Mouse (Mus musculus): ENCODE measurements around the gene Slc17a4.

The Slc17a4 gene

GRCm38 (mm10) chr13:23889011-23889605 lies 25.7 kb downstream of the Slc17a4 start:
- no peak for DNase-seq

- no peak for DNase-seq
Observed at GRCm38 (mm10) chr13:23887026-23887725, 27.6 kb downstream of the Slc17a4 start.

- peak in 1 of 2 experiments; percentile 6 for DNase-seq
Observed at GRCm38 (mm10) chr13:23885540-23885939, 29.3 kb downstream of the Slc17a4 start.

GRCm38 (mm10) chr13:23879636-23880035 lies 35.2 kb downstream of the Slc17a4 start:
- no peak for DNase-seq

GRCm38 (mm10) chr13:23879106-23879505 lies 35.7 kb downstream of the Slc17a4 start:
- DNase-seq, result no peak

GRCm38 (mm10) chr13:23873141-23873540 lies 41.7 kb downstream of the Slc17a4 start:
- DNase-seq, result no peak

DNA sequence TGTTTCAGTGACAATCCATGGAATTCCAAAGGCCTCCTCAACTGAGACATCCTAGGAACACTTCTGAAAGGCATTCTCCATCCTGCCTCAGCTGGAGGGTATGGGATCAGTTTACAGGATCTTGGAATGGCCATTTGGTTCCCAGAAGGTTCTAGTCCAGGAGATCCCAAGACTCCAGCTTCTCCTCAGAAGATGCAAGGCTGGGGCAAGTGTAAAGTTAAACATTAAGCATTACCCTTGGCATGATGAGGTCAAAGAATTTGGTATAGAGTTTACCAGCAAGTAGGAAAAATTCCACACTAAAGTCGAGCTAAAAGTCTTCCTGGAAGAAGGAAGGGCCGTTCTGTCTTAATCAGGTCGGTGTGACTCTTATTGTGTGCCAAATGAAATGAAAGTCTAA lies 44.8 kb downstream of the Slc17a4 start:
- DNase-seq, result no peak

- DNase-seq, result no peak
Observed at GRCm38 (mm10) chr13:23868790-23869533, 45.8 kb downstream of the Slc17a4 start.

DNA sequence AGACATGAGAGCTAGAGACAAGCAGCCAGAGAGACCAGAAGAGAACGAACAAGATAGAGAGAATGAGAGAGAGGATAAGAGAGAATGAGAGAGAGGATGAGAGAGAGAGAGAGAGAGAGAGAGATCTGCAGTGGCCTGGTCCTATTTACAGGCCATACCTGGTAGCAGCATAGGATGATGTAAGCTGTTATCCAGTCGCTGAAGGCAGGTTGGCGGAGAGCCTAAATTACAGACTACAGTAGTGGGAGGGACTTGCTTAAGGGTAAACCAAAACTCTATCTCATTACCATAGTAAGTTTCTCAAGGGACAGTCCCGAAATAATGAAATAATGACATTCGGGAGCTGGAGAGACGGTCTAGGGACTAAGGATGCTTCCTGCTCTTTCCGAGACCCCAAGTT lies 47.4 kb downstream of the Slc17a4 start, which contains the start of gene Slc17a1:
Slc17a1 (plus strand) TSS at position 346 of the 400 bp plus-strand sequence.
- DNase-seq, result no peak

GRCm38 (mm10) chr13:23867000-23867399 lies 47.8 kb downstream of the Slc17a4 start:
- no peak for DNase-seq

DNA sequence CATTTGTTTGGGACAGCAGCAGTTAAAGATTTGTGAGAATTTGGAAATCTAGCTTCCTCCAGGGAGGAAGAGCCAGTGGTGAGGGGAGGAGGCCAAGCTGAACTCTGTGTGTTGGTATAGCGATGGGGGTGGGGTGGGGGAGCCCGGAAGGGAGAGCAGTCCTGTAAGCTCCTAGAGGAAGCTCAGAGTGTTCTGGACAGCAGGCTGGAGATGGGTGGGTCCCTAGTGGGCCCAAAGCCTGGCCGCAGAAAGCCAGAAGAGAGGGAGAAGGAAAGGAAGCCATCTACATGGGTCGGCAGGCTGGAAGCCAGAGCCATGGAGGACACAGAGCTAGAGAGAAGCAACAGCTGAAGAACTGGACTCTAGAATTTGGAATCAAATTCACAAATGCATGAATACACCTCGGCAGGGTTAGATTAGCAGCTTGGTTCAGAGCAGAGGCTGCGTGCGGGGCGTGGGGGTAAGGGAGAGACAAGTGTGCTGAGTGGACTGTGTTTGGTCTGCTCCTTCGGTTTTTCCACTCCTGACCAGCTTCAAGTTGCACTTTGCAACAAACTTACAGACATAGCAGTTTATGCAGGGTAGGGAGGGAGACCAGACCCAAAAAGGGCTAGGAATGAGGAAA lies 48.6 kb downstream of the Slc17a4 start:
- no peak for DNase-seq

- no peak for DNase-seq
Observed at GRCm38 (mm10) chr13:23864711-23865110, 50.1 kb downstream of the Slc17a4 start.

DNA sequence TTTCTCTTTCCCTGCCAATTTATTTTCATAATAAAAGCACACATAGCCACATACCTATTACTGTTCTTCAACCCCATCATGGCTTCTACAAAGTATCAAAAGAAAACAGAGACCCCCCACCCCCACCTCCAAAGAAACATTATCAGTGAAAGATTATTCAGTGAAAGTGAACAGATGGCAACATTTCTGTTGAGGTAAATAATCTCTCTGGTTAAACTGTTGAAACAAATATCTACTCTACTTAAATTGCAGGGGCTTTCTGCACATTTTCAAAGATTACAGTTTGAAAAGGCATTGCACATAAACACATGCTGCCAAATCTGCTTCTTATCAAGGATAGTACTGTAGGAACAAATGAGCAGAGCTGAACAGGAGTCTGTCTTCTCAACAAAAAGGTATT lies 53.0 kb downstream of the Slc17a4 start:
- DNase-seq, result no peak

DNA sequence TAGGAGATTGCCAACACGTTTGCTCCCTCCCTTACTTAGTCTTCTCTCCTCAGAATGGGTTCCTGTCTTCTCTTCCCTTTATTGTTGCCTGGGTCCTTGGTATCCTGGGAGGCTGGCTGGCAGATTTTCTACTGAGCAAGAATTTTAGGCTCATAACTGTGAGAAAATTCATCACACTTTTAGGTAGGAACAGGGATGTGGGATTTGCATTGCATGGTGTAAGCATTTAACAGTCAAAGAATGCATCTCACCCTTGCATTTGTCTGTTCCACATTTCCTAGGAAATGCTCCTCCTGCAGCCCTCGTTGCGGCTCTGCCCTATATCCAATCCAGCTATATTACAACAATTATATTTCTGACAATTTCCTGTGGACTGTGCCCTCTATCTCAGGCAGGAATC lies 58.4 kb downstream of the Slc17a4 start:
- DNase-seq, result no peak

GRCm38 (mm10) chr13:23849299-23849698 lies 65.5 kb downstream of the Slc17a4 start:
- no peak for DNase-seq

Measured in thymus, adult 18-20 months (tissue).